Mouse (Mus musculus) spleen, adult 12 weeks (tissue): ENCODE data around the gene Tmem239.

Source experiments
- DNase-seq: peaks from one replicate; pipeline ENCODE4 v3.0.0; 2022; ENCODE audit warnings: low spot score

The Tmem239 gene

GRCm38 (mm10) chr2:130451086-130451726 lies 44.9 kb downstream of the Tmem239 start:
- DNase-seq: no peak

GRCm38 (mm10) chr2:130451727-130452090 lies 45.4 kb downstream of the Tmem239 start:
- DNase-seq: no peak

GRCm38 (mm10) chr2:130452266-130452665 lies 46.0 kb downstream of the Tmem239 start:
- no peak for DNase-seq

GRCm38 (mm10) chr2:130453421-130453820 lies 47.1 kb downstream of the Tmem239 start:
- DNase-seq: no peak

- DNase-seq: no peak
These were observed 48.6 kb downstream of the Tmem239 start for GRCm38 (mm10) chr2:130454748-130455370.
